Mouse (Mus musculus) embryonic fibroblast, embryonic 13.5 days (primary cell): ENCODE data around the gene Gabrg3.

Experiments
- CTCF ChIP-seq: IDR thresholded peaks from 2 replicates; pipeline ENCODE4 v1.5.1; 2011; ENCODE audit warnings: mild to moderate bottlenecking, control low read depth, low read length, moderate library complexity, borderline replicate concordance; ENCODE audit not compliant: insufficient read depth
- POLR2A ChIP-seq: IDR thresholded peaks from 2 replicates; pipeline ENCODE4 v1.6.1; 2011; ENCODE audit warnings: low read depth, mild to moderate bottlenecking, control low read depth, low read length, moderate library complexity

DNA sequence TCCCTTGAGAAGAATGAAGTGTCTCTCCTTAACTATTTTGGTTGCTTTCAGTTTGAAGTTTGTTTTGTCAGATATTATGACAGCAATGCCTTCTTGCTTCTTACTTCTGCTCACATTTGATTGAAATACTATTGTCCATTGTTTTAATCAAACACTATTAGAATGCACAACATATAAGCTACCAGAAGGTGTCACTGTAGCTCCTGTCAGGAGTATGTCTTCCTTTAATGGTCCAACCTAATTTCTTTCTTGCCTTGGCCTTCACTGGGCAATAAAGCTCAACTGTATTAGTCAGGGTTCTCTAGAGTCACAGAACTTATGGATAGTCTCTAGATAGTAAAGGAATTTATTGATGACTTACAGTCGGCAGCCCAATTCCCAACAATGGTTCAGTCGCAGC is 440.6 kb downstream of the Gabrg3 start:
- TF ChIP-seq POLR2A (no peak), CTCF (no peak)
